Mouse (Mus musculus): ENCODE results near the gene Iqschfp. TPM values are rescaled to one million over a fixed set of nuclear protein-coding genes. Genes with fewer than 3 reads are reported as not detected.

Iqschfp gene
- total RNA-seq, 2 experiments from 2014 or later = not detected

GRCm38 (mm10) chr3:68282844-68283594 lies 391.0 kb downstream of the Iqschfp start:
- intact Hi-C loops (cut with DNase I) = no loop called here
- no peak for DNase-seq
- H3K27ac ChIP-seq = no peak overlapping the region
- no peak for TF ChIP-seq CTCF (IDR thresholded peaks at IDR 0.05)
- H3K4me3 ChIP-seq = no peak overlapping the region

GRCm38 (mm10) chr3:68283595-68283991 lies 391.6 kb downstream of the Iqschfp start:
- Histone ChIP-seq H3K4me3 (no peak overlapping the region), H3K27ac (no peak overlapping the region)
- intact Hi-C loops (cut with DNase I) = no loop called here
- no peak for TF ChIP-seq CTCF (IDR thresholded peaks at IDR 0.05)
- DNase-seq = no peak

DNA sequence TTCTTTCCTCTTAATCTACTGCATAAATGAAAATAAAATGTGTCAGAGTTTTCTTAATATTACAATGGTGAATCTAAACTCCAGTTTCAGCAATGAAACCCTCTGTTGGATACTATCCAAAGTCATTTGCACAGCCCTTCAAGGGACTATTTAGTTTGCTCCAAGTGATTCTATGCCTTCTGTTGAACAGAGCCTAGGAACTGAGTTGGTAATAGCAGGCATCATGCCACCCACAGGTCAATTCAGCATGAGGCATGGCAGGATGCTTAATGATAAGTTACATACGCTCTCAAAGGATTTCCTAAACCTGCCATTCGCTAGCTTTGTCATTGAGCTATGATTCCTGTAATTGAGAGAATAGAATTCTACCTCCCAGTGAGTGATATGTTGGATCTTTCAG lies 392.5 kb downstream of the Iqschfp start:
- no peak overlapping the region for H3K27ac ChIP-seq
- intact Hi-C loops (cut with DNase I) = no loop called here
- TF ChIP-seq CTCF (IDR thresholded peaks at IDR 0.05) = no peak
- no peak overlapping the region for H3K4me3 ChIP-seq
- DNase-seq = no peak

GRCm38 (mm10) chr3:68296752-68297151 lies 404.7 kb downstream of the Iqschfp start:
- DNase-seq = no peak
- Histone ChIP-seq H3K27ac (no peak overlapping the region), H3K4me3 (no peak overlapping the region)
- intact Hi-C loops (cut with DNase I) = no loop called here
- TF ChIP-seq CTCF (IDR thresholded peaks at IDR 0.05) = no peak

DNA sequence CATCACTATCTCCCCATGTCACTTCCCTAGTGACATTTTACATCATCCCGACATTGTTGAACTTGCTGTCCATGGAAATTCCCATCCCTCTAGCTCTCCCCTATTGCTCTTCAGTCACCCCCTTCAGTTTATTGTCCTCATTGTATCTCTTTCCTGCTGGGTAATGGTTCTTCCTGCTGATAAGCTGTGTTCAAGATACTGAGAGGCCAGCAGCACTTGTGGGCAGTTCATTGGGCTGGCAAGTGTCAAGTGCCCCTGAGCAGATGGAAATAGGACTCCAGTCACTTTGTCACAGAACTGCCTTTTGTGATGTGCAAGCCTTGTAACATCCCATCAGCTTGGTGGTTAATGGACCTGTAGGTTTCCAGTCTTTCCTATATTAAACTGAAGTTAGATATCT lies 413.6 kb downstream of the Iqschfp start:
- H3K27ac ChIP-seq = no peak overlapping the region
- no peak for DNase-seq
- no peak overlapping the region for H3K4me3 ChIP-seq
- intact Hi-C loops (cut with DNase I) = no loop called here
- TF ChIP-seq CTCF (IDR thresholded peaks at IDR 0.05) = no peak

- intact Hi-C loops (cut with DNase I) = no loop called here
- Histone ChIP-seq H3K4me3 (no peak overlapping the region), H3K27ac (no peak overlapping the region)
- DNase-seq = no peak
- TF ChIP-seq CTCF (IDR thresholded peaks at IDR 0.05) = no peak
Observed at GRCm38 (mm10) chr3:68306726-68307125, 414.7 kb downstream of the Iqschfp start.

DNA sequence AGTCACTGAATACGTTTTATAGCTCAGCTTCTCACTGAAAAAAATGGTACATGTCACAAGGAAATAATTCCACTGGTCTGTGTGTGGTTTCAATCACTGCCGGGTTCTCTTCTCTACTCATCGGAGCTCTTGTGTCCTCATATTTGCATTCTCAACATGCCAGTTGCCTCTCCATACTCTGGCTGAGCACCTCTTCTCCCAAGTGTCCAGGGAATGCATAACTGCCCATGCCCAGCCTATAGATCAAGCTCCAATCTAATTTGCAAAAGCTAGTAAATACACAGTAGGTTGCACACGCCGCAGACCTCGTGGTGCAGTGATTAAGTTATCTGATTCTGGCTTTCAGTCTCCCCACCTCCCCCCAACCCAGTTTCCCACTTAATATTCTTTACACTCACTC lies 433.5 kb downstream of the Iqschfp start:
- Histone ChIP-seq H3K27ac (no peak overlapping the region), H3K4me3 (no peak overlapping the region)
- no peak for DNase-seq
- TF ChIP-seq CTCF (IDR thresholded peaks at IDR 0.05) = no peak
- intact Hi-C loops (cut with DNase I) = no loop called here

- H3K4me3 ChIP-seq = no peak overlapping the region
- no peak for TF ChIP-seq CTCF (IDR thresholded peaks at IDR 0.05)
- H3K27ac ChIP-seq = no peak overlapping the region
- intact Hi-C loops (cut with DNase I) = no loop called here
- no peak for DNase-seq
Observed at GRCm38 (mm10) chr3:68332515-68332914, 440.5 kb downstream of the Iqschfp start.

DNA sequence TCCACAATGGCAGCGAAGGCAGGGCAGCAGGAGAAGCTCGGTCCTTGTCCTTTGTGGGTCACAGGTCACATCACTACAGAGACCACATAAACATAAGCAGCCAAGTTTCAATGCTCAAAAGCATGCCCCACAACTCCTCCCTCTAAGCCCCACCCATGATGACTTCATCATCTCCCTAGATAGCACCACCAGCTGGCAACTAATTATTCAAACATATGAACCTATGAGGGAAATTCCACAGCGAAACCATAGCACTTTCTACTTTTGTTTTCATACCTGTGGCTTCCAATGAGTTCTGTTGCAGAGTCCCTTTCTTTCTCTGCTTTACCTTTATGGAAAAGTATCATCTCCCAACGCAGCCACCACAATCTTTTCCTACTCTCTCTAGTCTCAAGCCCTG lies 443.5 kb downstream of the Iqschfp start:
- H3K27ac ChIP-seq = no peak overlapping the region
- H3K4me3 ChIP-seq = no peak overlapping the region
- intact Hi-C loops (cut with DNase I) = no loop called here
- no peak for TF ChIP-seq CTCF (IDR thresholded peaks at IDR 0.05)
- DNase-seq = no peak

GRCm38 (mm10) chr3:68350624-68351023 lies 458.6 kb downstream of the Iqschfp start:
- no peak overlapping the region for H3K4me3 ChIP-seq
- TF ChIP-seq CTCF (IDR thresholded peaks at IDR 0.05) = no peak
- H3K27ac ChIP-seq = no peak overlapping the region
- intact Hi-C loops (cut with DNase I) = no loop called here
- DNase-seq = no peak

- no peak overlapping the region for H3K4me3 ChIP-seq
- no peak overlapping the region for H3K27ac ChIP-seq
- no peak for DNase-seq
- intact Hi-C loops (cut with DNase I) = no loop called here
- TF ChIP-seq CTCF (IDR thresholded peaks at IDR 0.05) = no peak
Observed at GRCm38 (mm10) chr3:68351461-68351860, 459.4 kb downstream of the Iqschfp start.

DNA sequence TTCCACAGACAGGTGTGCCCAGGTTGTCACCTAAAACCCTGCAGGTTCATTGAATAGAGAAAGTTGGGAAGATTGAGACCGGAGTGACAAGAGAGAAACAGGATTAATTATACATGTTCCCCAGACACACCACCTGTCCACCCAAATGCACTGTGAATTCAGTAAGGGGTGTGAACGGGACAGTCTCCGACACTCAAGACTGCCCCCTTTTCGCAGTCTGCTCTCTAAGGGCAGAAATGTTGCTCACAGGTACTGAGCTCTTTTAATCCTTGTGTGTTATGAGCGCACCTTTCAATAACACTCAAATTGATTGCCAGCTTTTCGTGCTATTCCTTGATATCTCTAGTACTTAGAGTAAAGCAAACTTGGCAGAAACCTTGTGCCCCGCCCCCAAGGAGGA lies 460.9 kb downstream of the Iqschfp start:
- H3K27ac ChIP-seq = no peak overlapping the region
- no peak overlapping the region for H3K4me3 ChIP-seq
- intact Hi-C loops (cut with DNase I) = no loop called here
- DNase-seq = no peak
- no peak for TF ChIP-seq CTCF (IDR thresholded peaks at IDR 0.05)

DNA sequence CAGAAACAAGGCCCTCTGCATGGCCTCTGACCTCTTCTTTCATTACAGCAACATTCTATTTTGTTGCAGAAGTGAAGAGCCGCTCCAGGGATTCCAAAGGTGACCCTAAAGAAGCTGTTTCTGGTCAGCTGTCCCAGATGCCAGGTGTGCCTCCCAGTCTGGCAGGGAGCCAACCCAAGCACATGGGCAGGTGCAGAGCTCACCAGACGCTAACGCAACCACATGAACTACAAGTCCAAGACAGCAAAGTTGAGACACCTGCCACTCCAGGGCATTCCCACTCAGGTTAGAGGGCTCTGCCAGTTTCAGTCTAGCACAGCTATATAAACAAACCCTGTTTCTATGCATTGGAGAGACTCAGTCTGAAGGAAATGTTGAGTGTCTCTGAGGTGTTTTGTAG lies 461.5 kb downstream of the Iqschfp start:
- TF ChIP-seq CTCF (IDR thresholded peaks at IDR 0.05) = no peak

DNA sequence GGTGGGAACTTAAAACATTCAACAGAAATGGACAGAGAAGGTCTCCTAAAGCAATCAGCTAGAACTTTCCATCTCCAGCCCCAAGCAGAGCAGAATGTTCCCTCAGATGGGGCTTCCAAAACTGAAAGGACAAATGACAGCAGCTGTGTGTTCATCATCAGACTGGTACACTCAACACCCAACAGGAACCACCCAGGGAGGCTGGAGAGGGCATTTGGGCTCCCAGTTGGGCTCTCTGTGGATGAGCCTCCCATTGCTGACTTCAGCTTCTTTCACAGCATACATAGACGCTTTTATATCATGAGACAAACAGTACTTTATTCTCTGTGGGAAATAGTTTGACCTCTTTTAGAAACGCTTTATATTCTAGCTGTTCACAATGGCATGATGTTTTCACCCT lies 464.5 kb downstream of the Iqschfp start:
- Histone ChIP-seq H3K27ac (no peak overlapping the region), H3K4me3 (no peak overlapping the region)
- DNase-seq = no peak
- TF ChIP-seq CTCF (IDR thresholded peaks at IDR 0.05) = no peak
- intact Hi-C loops (cut with DNase I) = no loop called here

More for the DNA sequence above, 461.5 kb downstream of the Iqschfp start:
- no peak overlapping the region for H3K4me3 ChIP-seq
- H3K27ac ChIP-seq = no peak overlapping the region
- no peak for DNase-seq
- intact Hi-C loops (cut with DNase I) = no loop called here

All from gastrocnemius, adult 2 months (tissue).